Mouse (Mus musculus) kidney, postnatal 36 days (tissue): ENCODE measurements around the gene Ptprg.

Experiments
- DNase-seq, 2 experiments: peaks; one replicate each; pipeline ENCODE4 v3.0.0; 2021 to 2022; ENCODE audit warnings: mixed read lengths in 2 of 2

Ptprg gene

DNA sequence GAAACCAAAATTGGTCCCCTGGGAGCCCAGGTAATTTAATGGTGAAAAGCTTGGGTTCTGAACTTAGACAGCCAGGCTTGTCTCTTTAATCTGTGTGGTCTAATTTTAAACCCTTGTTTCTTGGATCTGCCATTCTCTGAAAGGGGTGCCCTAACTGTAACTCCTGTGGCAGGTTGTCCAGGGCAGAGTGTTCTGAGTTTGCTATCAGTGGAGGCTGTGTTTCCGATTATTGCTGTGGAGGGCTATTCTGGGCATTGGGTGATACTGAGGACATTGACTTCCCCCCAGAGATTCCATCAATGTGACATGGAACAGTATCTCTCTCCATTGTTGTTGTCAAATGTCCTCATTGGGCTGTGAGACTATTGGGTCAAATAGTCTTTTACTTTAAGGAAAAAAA is 134.2 kb downstream of the Ptprg start:
- no peak for DNase-seq

- no peak for DNase-seq
These were observed 134.8 kb downstream of the Ptprg start for GRCm38 (mm10) chr14:11688142-11688541.

- DNase-seq: no peak
These were observed 136.7 kb downstream of the Ptprg start for GRCm38 (mm10) chr14:11690066-11690465.

- DNase-seq: peak in 1 of 2 experiments; percentile 7
These were observed 138.2 kb downstream of the Ptprg start for GRCm38 (mm10) chr14:11691531-11691930.

- DNase-seq: no peak
These were observed 145.5 kb downstream of the Ptprg start for GRCm38 (mm10) chr14:11698880-11699279.

DNA sequence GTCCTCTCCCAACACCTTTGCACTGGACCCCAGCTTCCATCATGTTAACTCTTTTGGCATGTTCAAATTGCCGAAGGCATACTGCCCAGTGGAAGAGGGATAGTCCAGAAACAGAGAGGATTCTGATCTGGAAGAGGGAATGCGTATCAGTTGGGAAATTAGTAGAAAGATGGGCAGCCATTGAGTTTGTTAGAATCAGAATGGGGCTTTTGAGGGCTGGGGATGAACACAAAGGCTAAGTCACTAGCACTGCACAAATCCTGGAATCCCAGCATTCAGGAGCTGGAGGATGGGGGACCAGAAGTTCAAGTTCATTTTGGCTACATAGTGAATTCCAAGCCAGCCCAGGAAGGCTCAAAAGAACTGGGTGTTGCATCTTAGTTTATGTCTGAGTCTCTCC is 146.3 kb downstream of the Ptprg start:
- no peak for DNase-seq

- DNase-seq: no peak
These were observed 148.4 kb downstream of the Ptprg start for GRCm38 (mm10) chr14:11701516-11702249.

- no peak for DNase-seq
These were observed 149.6 kb downstream of the Ptprg start for GRCm38 (mm10) chr14:11702770-11703477.

- DNase-seq: no peak
These were observed 151.5 kb downstream of the Ptprg start for GRCm38 (mm10) chr14:11704871-11705270.

DNA sequence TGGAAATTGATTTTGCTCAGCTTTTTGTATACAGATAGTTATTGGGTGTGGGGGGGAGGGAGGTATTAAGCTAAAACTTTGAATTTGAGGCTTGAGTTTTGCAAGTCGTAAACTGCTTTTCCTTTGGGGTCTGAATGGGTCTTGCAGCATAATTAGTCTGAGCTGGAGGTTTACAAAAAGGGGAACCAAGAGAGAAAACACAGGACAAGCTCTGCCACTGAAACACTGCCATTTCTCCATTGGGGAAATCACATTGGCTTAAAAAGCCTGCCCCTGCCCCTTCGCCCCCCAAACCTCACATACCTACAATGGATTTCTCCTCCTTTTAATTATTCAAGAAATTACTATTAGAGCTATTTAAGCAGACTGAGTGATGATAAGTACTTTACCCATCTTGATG is 156.0 kb downstream of the Ptprg start:
- no peak for DNase-seq

GRCm38 (mm10) chr14:11709798-11710197 is 156.5 kb downstream of the Ptprg start:
- DNase-seq: peak; percentile 20 to 63

DNA sequence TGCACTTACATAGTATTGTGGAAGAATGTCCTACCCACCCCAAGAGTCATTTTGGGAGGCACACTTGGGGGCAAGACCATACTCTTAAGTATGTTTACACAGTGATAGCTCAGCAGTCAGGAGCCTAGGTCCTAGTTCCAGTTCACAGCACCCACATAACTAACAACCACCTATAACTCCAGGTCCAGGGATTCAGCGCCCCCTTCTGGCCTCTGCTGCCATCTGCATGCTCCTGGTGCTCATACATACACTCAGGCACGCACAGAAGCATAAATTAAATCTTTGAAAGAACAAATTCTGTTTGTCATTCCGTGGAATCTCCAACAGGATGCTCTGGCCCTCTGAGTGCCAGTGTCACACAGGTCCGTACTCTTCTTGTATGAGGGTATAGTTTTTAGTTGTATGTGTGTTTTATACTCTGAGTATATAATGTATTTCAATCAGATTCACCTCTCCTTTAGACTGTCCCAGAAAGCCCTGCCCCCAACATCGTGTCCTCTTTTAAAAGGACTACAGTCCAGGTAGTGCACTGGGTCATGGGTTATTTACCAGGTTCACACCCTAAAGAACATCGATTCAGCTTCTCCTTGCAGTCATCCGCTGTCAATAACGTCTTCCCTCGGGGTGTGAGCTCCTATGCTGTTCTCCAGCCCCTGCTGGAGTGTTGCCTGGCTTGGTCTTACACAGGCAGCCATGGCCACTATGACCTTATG is 157.2 kb downstream of the Ptprg start:
- DNase-seq: no peak

GRCm38 (mm10) chr14:11712146-11712545 is 158.8 kb downstream of the Ptprg start:
- DNase-seq: no peak

DNA sequence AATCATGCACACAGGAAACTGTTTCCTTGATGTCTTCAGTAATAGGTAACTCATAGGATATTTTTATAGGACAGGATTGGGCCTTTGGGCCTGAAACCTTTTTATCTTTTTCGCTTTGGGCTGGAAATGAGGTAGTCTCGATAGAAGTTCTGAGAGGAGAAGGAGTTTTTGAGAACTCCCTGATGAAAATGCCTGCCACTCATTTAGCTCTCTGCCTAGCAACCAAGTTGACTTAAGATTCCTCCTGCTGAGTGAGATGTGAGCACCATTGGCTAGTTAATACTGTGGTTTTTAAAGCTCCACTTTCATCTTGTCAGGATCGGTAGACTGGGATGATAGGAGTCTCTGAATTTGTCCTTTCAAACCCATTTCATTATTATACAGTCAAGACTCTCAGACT is 162.9 kb downstream of the Ptprg start:
- DNase-seq: no peak

DNA sequence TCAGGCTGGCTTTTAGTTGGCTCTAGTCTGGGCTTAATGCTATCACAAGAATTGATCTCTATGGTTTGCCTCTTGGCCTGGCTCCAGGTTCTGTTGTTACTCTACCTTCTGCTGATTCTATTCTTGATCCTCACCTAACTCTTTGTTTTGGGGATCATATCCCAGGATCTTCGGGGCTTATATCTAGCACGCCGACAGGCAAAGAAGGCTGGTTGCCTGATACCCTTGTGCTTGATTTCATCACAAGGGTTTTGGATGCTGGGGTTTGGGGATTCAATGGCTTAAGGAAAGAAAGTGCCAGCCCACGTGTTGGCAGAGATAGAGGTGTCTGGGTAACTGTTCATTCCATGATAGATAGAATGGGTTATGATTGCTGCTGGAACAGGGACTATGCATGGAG is 164.9 kb downstream of the Ptprg start:
- no peak for DNase-seq

GRCm38 (mm10) chr14:11719259-11719658 is 165.9 kb downstream of the Ptprg start:
- no peak for DNase-seq

- DNase-seq: no peak
These were observed 168.8 kb downstream of the Ptprg start for GRCm38 (mm10) chr14:11722101-11722500.

DNA sequence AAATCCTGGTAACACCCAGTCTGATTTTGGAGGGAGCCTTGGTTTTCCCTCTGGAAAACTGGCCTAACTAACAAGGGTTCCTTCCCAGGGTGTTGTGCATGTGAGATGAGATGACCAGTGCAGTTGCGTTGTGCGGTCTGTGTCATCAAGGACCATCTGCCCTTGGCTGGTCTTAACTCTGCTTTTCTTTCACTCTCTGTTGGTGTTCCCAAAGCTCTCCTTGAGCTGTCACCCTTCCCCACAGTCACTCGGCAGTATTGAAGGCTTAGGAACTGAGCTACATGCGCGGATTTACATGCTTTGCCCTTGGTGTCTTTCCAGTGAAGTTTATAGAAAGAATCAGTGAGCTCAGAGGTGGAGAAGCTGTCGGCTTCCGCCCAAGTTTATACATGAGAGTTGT is 170.5 kb downstream of the Ptprg start:
- DNase-seq: no peak

GRCm38 (mm10) chr14:11731223-11731920 is 178.0 kb downstream of the Ptprg start:
- DNase-seq: no peak

DNA sequence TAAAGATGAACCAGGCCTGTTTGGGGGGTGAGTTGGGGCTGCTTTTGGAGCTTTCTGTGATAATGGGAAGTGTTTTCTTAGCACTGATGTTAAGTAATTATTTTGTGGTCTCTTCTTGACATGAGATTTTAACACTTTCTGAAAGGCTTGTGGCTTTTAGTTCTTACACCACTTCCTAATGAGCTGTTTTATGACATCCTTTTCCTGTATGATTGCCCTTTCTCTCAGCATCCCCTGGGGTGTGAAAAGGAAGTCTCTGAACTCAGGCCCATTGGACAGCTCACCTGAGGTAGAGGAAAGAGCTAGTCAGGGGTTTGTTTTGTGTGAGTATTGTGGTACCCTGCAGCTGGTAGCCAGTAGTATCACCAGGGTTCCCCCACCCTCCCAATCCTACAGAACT is 179.0 kb downstream of the Ptprg start:
- no peak for DNase-seq

DNA sequence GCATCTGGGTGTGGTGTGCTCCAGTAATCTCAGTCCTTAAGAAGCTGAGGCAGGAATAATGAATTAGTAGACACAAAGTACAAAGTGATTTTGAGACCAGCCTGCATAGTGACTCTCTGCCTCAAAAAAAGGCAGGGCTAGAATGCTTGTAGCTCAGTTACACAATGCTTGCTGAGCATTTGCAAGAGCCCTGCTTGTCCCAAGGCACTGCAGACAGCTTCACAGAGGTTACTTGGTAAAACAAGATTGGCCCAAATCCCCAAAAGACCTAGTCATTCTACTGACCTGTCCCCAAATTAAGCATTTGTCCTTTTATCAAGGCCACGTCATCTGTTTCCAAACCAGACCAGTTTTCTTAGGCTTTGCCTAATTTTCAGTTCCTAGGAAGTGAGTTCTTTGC is 190.4 kb downstream of the Ptprg start:
- no peak for DNase-seq

DNA sequence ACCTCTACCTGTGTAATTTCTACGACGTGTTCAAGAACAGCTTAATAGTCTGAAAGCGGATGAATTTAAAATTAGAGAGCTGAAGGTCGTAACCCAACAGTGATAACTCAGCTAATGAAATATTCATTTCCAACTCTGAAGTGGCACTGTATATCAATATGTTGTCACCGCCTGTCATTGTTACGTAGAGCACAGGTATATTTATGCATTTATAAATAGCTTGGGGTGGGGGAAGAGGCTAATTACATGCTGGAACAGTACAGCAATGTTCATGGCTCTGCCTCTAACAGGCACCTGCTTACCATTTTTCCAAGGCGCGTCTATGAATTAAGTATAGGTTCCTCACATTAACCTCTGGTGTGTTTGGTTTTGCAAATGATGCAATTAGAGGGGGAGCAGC is 199.3 kb downstream of the Ptprg start:
- DNase-seq: no peak

- no peak for DNase-seq
These were observed 201.3 kb downstream of the Ptprg start for GRCm38 (mm10) chr14:11754656-11755055.
